8 mouse cellular contexts compared by ENCODE assay signal in the genomic region with DNA sequence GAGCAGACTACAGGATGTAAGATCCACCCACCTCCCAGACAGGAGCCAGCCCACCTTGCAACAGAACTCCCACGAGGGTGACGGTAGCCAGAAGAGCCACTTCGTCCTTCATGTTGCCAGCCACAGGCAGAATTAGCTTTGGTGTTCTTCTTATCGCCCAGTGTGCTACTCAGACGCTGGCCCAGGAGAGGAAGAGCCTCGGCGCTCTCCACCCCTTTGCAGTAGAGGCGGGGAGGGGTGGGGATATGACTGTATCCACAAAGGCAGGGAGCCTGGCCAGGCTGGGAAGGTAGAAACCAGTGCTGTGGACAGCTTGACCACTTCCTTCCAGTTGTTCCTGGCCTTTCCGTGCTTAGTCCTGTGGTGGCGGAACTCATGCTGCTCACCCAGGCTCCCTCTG. TPM values are rescaled to one million over a fixed set of nuclear protein-coding genes. Genes with fewer than 3 reads are reported as not detected.
DNase-seq lines count a peak whose midpoint lies in the region; ATAC-seq and TF ChIP-seq lines count a peak whose summit lies in the region.

TSS of gene Ltc4s (minus strand) at position 293 of the 400 bp plus-strand sequence.

- H3K4me3 ChIP-seq in lung, embryonic 15.5 days: peak within 1 kb of the TSS; percentile 62
- H3K4me3 ChIP-seq in embryonic fibroblast, embryonic 13.5 days (ENCODE audit: insufficient read depth, low read length): peak within 1 kb of the TSS; percentile 44
- H3K4me3 ChIP-seq in hindbrain, embryonic 16.5 days (ENCODE audit: low read length): peak within 1 kb of the TSS; percentile 51

- H3K4me2 ChIP-seq in lung, embryonic 15.5 days: peak within 1 kb of the TSS; percentile 91
- H3K4me2 ChIP-seq in hindbrain, embryonic 16.5 days (ENCODE audit: low read length): peak within 1 kb of the TSS; percentile 85

- DNase-seq in lung, postnatal 14 days: no peak
- DNase-seq in lung, postnatal 4 days: peak; percentile 51 to 54
- no peak for DNase-seq in urinary bladder, postnatal 25 days (ENCODE audit: low spot score)
- DNase-seq in yolk sac, embryonic 10.5 days (ENCODE audit: low spot score): no peak
- no peak for DNase-seq in T-cell, adult 2 months (ENCODE audit: low spot score)

- peaks cover 16% of the 10 kb centered on the region for H3K36me3 ChIP-seq in lung, embryonic 15.5 days
- H3K36me3 ChIP-seq in hindbrain, embryonic 16.5 days (ENCODE audit: control insufficient read depth, insufficient read depth, low read length): peaks cover 15% of the 10 kb centered on the region

- TF ChIP-seq POLR2A in embryonic fibroblast, embryonic 13.5 days (IDR thresholded peaks at IDR 0.05; ENCODE audit: low read depth, low read length): no peak

- ATAC-seq in lung, embryonic 15.5 days (ENCODE audit: borderline replicate concordance, extremely low read depth, low FRiP score, low TSS enrichment): no peak
- ATAC-seq in hindbrain, embryonic 16.5 days: no peak

- peaks cover 15% of the 10 kb centered on the region for H3K27me3 ChIP-seq in lung, embryonic 15.5 days
- H3K27me3 ChIP-seq in hindbrain, embryonic 16.5 days (replicated peaks; ENCODE audit: control insufficient read depth, insufficient read depth, low read length): 0 out of 2 replicates have a peak, but pooled peaks cover 4% of the 10 kb centered on the region

- H3K9me3 ChIP-seq in lung, embryonic 15.5 days: no peaks in the 10 kb centered on the region
- no peaks in the 10 kb centered on the region for H3K9me3 ChIP-seq in hindbrain, embryonic 16.5 days (ENCODE audit: control insufficient read depth, low read length)

- H3K9ac ChIP-seq in lung, embryonic 15.5 days: peak within 1 kb of the TSS; percentile 63; the same call in 1 of the 2 replicates
- no peak within 1 kb of the TSS for H3K9ac ChIP-seq in hindbrain, embryonic 16.5 days (ENCODE audit: low read depth, low read length)

- no peak within 1 kb of the TSS for H3K27ac ChIP-seq in lung, embryonic 15.5 days
- no peak within 1 kb of the TSS for H3K27ac ChIP-seq in embryonic fibroblast, embryonic 13.5 days (ENCODE audit: insufficient read depth, low read length)
- no peak within 1 kb of the TSS for H3K27ac ChIP-seq in hindbrain, embryonic 16.5 days (ENCODE audit: low read depth, low read length)

- peaks cover 23% of the 10 kb centered on the region for H3K4me1 ChIP-seq in lung, embryonic 15.5 days
- peaks cover 6% of the 10 kb centered on the region; the same call in 1 of the 2 replicates for H3K4me1 ChIP-seq in embryonic fibroblast, embryonic 13.5 days (ENCODE audit: control insufficient read depth, insufficient read depth, low read length)
- peaks cover 13% of the 10 kb centered on the region for H3K4me1 ChIP-seq in hindbrain, embryonic 16.5 days (ENCODE audit: control insufficient read depth, insufficient read depth, low read depth, low read length)

- 31% methylated on average over 10 of the region's 10 CpGs for WGBS in lung, embryonic 15.5 days
- WGBS in hindbrain, embryonic 16.5 days: 45% methylated on average over 10 of the region's 10 CpGs

- no peak for TF ChIP-seq CTCF in embryonic fibroblast, embryonic 13.5 days (IDR thresholded peaks at IDR 0.05; ENCODE audit: borderline replicate concordance, insufficient read depth, low read length)

RNA-seq across cellular contexts. Expression of gene Ltc4s, which starts in this region (rescaled TPM):
- 2.5 and 2.8 TPM in 2 replicates for polyA plus RNA-seq in lung, embryonic 15.5 days (2015; fragmentation: Nextera tagmentation; extraction: Ambion mirVana)
- 0.83 TPM in 1 of 2 replicates, not detected in the other for polyA plus RNA-seq in embryonic fibroblast, embryonic 13.5 days (2011; ENCODE audit: insufficient read length, low read depth, missing spikeins)
- polyA plus RNA-seq in hindbrain, embryonic 16.5 days (2015; fragmentation: Nextera tagmentation; extraction: Ambion mirVana): 2.2 and 3.4 TPM in 2 replicates

Comparison
In these comparisons a context has a peak if more than half of its experiments do, and no peak if none do; other contexts are left out.
1. DNase-seq: peak in lung, postnatal 4 days (2 of 2); none in lung, postnatal 14 days (single experiment), urinary bladder, postnatal 25 days (single experiment), yolk sac, embryonic 10.5 days (single experiment) and T-cell, adult 2 months (single experiment).
2. Peak in every context shown above with its lines, with median percentiles within 50 percentile points of each other: H3K4me3 ChIP-seq.